Mouse (Mus musculus): ENCODE measurements around the gene Hibch.

The Hibch gene

GRCm38 (mm10) chr1:52844782-52845665 is at the start of gene Hibch:
Gene Hibch (plus strand): TSS chr1:52844929.
- DNase-seq: peak; percentile 100

- DNase-seq: no peak
These were observed 48.8 kb upstream of the Hibch start for GRCm38 (mm10) chr1:52795927-52796326.

- DNase-seq: peak; percentile 56
These were observed 45.5 kb upstream of the Hibch start for GRCm38 (mm10) chr1:52799056-52799726.

GRCm38 (mm10) chr1:52799772-52800171 is 45.0 kb upstream of the Hibch start:
- no peak for DNase-seq

- DNase-seq: peak; percentile 72
These were observed 44.4 kb upstream of the Hibch start for GRCm38 (mm10) chr1:52800340-52800740.

GRCm38 (mm10) chr1:52801651-52802050 is 43.1 kb upstream of the Hibch start:
- no peak for DNase-seq

GRCm38 (mm10) chr1:52802406-52802975 is 42.2 kb upstream of the Hibch start:
- no peak for DNase-seq

- no peak for DNase-seq
These were observed 39.7 kb upstream of the Hibch start for GRCm38 (mm10) chr1:52805041-52805440.

- no peak for DNase-seq
These were observed 36.3 kb upstream of the Hibch start for GRCm38 (mm10) chr1:52808456-52808855.

- DNase-seq: peak; percentile 31
These were observed 28.4 kb upstream of the Hibch start for GRCm38 (mm10) chr1:52816232-52816891.

GRCm38 (mm10) chr1:52816910-52817812 is 27.6 kb upstream of the Hibch start, which contains the start of gene Inpp1:
Gene Inpp1 (minus strand): TSS chr1:52817688.
- DNase-seq: peak; percentile 88

- no peak for DNase-seq
These were observed 26.9 kb upstream of the Hibch start for GRCm38 (mm10) chr1:52817813-52818147.

GRCm38 (mm10) chr1:52839099-52839498 is 5.6 kb upstream of the Hibch start:
- no peak for DNase-seq

GRCm38 (mm10) chr1:52844354-52844753 is 375 bp upstream of the Hibch start:
- DNase-seq: no peak

GRCm38 (mm10) chr1:52846556-52846955 is 1.8 kb downstream of the Hibch start:
- DNase-seq: no peak

- DNase-seq: no peak
These were observed 4.7 kb downstream of the Hibch start for GRCm38 (mm10) chr1:52849422-52849821.

- peak; percentile 82 for DNase-seq
These were observed 9.3 kb downstream of the Hibch start for GRCm38 (mm10) chr1:52854029-52854428.

- no peak for DNase-seq
These were observed 11.3 kb downstream of the Hibch start for GRCm38 (mm10) chr1:52855904-52856601.

GRCm38 (mm10) chr1:52864220-52864619 is 19.5 kb downstream of the Hibch start:
- DNase-seq: no peak

- DNase-seq: no peak
These were observed 21.3 kb downstream of the Hibch start for GRCm38 (mm10) chr1:52866007-52866406.

GRCm38 (mm10) chr1:52867876-52868275 is 23.1 kb downstream of the Hibch start:
- DNase-seq: no peak
